Mouse (Mus musculus) liver, embryonic 12.5 days (tissue): ENCODE results near the gene Arhgap24. TPM values are rescaled to one million over a fixed set of nuclear protein-coding genes. Genes with fewer than 3 reads are reported as not detected.

ENCODE experiments used
- ATAC-seq: fragments of 200-750 bp; cut with Nextera tagmentation; 2 replicates; pipeline ENCODE4 v1.8.0; 2017; ENCODE audit warnings: moderate number of reproducible peaks, mild to moderate bottlenecking, moderate library complexity
- H3K27ac ChIP-seq: fragments of 300-500 bp; sonication (generic); 2 replicates; pipeline ENCODE4 v1.5.1; 2016; ENCODE audit warnings: mild to moderate bottlenecking
- H3K27me3 ChIP-seq: fragments of 300-500 bp; sonication (generic); replicated peaks from 2 replicates; pipeline ENCODE4 v1.6.1; 2016; ENCODE audit warnings: mild to moderate bottlenecking, moderate library complexity
- H3K36me3 ChIP-seq: fragments of 300-500 bp; sonication (generic); 2 replicates; pipeline ENCODE4 v1.6.1; 2016; ENCODE audit warnings: mild to moderate bottlenecking, moderate library complexity
- H3K4me1 ChIP-seq: fragments of 300-500 bp; sonication (generic); 2 replicates; pipeline ENCODE4 v1.6.1; 2016
- H3K4me2 ChIP-seq: fragments of 300-500 bp; sonication (generic); 2 replicates; pipeline ENCODE4 v1.6.1; 2016; ENCODE audit warnings: mild to moderate bottlenecking, moderate library complexity
- H3K4me3 ChIP-seq: fragments of 300-500 bp; sonication (generic); 2 replicates; pipeline ENCODE4 v1.5.1; 2016; ENCODE audit warnings: mild to moderate bottlenecking, moderate library complexity
- H3K9ac ChIP-seq: fragments of 300-500 bp; sonication (generic); 2 replicates; pipeline ENCODE4 v1.6.1; 2016; ENCODE audit warnings: mild to moderate bottlenecking, moderate library complexity
- H3K9me3 ChIP-seq: fragments of 300-500 bp; sonication (generic); replicated peaks from 2 replicates; pipeline ENCODE4 v1.6.1; 2016; ENCODE audit warnings: mild to moderate bottlenecking, moderate library complexity
- WGBS: fragments of 180-500 bp; shearing (Covaris S2); methylation state at CpG from one replicate; pipeline ENCODE4 v1.1.7; 2016; ENCODE audit not compliant: insufficient replicate concordance; 5-methylcytosine and 5-hydroxymethylcytosine counted together
- polyA plus RNA-seq: library from polyadenylated mRNA; unstranded; fragments of >200 nt; fragmentation: Nextera tagmentation; extraction: Ambion mirVana; gene quantifications from 2 replicates; pipeline ENCODE4 v1.2.1, GENCODE M21; 2016

Gene Arhgap24
- polyA plus RNA-seq, 1 experiment from 2014 or later: 3.4 TPM

DNA sequence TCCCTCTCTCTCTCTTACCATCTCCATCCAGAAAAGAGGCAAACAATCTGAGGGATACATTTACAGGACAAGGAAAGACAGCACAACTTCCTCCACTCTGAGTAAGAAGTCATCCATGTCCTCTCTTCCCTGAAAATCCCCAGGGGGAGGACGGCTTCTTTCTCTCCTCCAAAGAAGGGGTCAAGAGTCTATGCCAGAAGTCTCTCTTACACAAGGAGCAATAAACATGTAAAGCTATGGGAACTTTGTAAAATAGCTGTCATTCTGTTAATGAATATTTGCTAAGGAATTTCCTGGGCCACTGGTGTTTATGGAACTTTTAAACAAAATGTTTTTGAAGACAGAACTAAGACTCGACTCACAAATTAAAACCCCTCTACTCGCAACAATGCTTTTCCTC lies 248.3 kb downstream of the Arhgap24 start:
- Histone ChIP-seq H3K4me1 (no peaks in the 10 kb centered on the region), H3K36me3 (no peaks in the 10 kb centered on the region), H3K9me3 (no peaks in the 10 kb centered on the region), H3K4me2 (no peak overlapping the region), H3K4me3 (no peak overlapping the region), H3K27me3 (no peaks in the 10 kb centered on the region), H3K9ac (no peak overlapping the region), H3K27ac (no peak overlapping the region)
- no peak for ATAC-seq
- 62% methylated on average over 3 of the region's 3 CpGs for WGBS

DNA sequence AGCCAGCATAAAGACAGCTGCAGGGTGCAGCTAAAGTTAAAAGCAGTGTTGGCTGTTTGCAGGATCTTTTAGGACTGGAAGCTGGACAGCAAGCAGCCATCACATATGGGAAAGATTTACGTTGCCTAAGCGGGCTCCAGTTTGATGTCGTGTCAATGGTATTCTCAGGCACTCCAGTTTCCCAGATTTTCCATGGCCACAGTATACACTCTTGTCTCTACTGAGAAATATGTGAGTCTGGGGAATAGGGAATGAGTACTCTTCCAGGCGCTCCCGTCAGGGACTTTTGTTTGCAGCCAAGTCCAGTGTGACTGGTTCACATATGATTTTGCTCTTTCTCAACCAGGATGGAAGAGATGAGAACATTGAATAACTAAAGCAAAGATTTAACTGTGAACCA lies 254.9 kb downstream of the Arhgap24 start:
- no peaks in the 10 kb centered on the region for H3K36me3 ChIP-seq
- H3K4me1 ChIP-seq: no peaks in the 10 kb centered on the region
- H3K27me3 ChIP-seq: no peaks in the 10 kb centered on the region
- no peak overlapping the region for H3K4me2 ChIP-seq
- no peak for ATAC-seq
- no peak overlapping the region for H3K4me3 ChIP-seq
- no peak overlapping the region for H3K27ac ChIP-seq
- 71% methylated on average over 5 of the region's 5 CpGs for WGBS
- no peak overlapping the region for H3K9ac ChIP-seq
- no peaks in the 10 kb centered on the region for H3K9me3 ChIP-seq

DNA sequence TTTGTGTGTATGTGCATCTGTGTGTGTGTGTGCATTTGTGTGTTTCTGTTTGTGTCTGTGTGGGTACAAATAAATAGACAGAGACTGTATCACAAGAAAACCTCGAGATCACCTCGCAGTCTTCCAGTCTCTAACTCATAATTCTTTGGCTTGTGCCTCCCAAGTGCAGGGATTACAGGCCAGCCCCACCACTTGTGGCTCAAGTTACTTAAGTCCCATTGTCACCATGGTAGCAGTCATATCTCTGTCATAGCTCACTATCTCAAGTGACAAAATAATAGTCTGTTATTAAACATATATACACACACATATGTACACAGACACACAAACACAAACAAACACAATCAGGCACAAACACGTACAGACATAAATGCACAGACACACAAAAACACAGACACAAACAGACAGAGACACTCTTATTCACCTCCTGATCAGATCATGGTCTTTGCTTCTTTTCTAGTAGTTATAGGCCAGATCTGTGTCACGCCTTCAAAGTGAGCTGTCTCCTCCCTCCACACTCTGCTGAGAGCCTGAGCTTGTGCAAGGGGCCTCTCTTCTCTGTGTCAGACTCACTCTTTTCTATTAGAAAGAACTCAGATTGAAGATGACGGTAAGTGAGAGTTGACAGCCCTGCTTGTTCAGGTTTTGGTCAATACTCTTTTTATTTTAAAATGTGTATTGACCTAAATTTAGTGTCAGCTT lies 261.5 kb downstream of the Arhgap24 start:
- Histone ChIP-seq H3K9me3 (no peaks in the 10 kb centered on the region), H3K4me1 (no peaks in the 10 kb centered on the region), H3K4me3 (no peak overlapping the region), H3K4me2 (no peak overlapping the region), H3K27me3 (no peaks in the 10 kb centered on the region), H3K9ac (no peak overlapping the region), H3K36me3 (no peaks in the 10 kb centered on the region), H3K27ac (no peak overlapping the region)
- 61% methylated on average over 5 of the region's 5 CpGs for whole genome bisulfite sequencing
- no peak for ATAC-seq

GRCm38 (mm10) chr5:102743436-102743835 lies 262.2 kb downstream of the Arhgap24 start:
- H3K4me2 ChIP-seq: no peak overlapping the region
- H3K27me3 ChIP-seq: no peaks in the 10 kb centered on the region
- H3K9ac ChIP-seq: no peak overlapping the region
- H3K27ac ChIP-seq: no peak overlapping the region
- H3K36me3 ChIP-seq: no peaks in the 10 kb centered on the region
- no peak for ATAC-seq
- H3K4me3 ChIP-seq: no peak overlapping the region
- no peaks in the 10 kb centered on the region for H3K4me1 ChIP-seq
- 63% methylated on average over 3 of the region's 3 CpGs for WGBS
- no peaks in the 10 kb centered on the region for H3K9me3 ChIP-seq

GRCm38 (mm10) chr5:102744051-102744450 lies 262.9 kb downstream of the Arhgap24 start:
- no peak for ATAC-seq
- Histone ChIP-seq H3K27ac (no peak overlapping the region), H3K9ac (no peak overlapping the region), H3K4me2 (no peak overlapping the region), H3K4me3 (no peak overlapping the region), H3K4me1 (no peaks in the 10 kb centered on the region), H3K9me3 (no peaks in the 10 kb centered on the region), H3K27me3 (no peaks in the 10 kb centered on the region), H3K36me3 (no peaks in the 10 kb centered on the region)
- 62% methylated on average over 4 of the region's 4 CpGs for WGBS

DNA sequence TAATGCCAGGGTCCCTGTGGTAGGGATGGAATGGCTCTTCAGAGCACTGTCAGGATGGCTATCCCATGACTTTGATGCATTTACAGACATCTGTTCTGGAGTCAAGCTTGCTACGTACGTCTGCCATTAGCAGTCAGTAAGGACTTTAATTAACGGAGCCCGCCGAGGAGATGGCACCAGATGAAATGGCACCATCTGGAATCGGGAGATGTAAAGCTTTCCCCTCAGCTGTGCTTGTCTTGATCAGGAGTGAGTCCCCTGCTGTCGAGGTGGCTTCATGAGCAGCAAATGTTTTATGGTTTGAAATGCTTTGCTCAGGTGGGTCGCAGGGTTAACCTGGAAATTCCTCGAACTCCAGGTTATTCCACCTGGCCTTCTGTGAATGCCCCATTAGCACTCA lies 267.0 kb downstream of the Arhgap24 start:
- H3K4me3 ChIP-seq: no peak overlapping the region
- no peaks in the 10 kb centered on the region for H3K27me3 ChIP-seq
- no peaks in the 10 kb centered on the region for H3K36me3 ChIP-seq
- WGBS: 61% methylated on average over 9 of the region's 9 CpGs
- no peak for ATAC-seq
- H3K4me1 ChIP-seq: no peaks in the 10 kb centered on the region
- H3K4me2 ChIP-seq: no peak overlapping the region
- no peaks in the 10 kb centered on the region for H3K9me3 ChIP-seq
- no peak overlapping the region for H3K27ac ChIP-seq
- H3K9ac ChIP-seq: no peak overlapping the region

GRCm38 (mm10) chr5:102749020-102749419 lies 267.8 kb downstream of the Arhgap24 start:
- no peak overlapping the region for H3K9ac ChIP-seq
- no peak overlapping the region for H3K4me3 ChIP-seq
- H3K36me3 ChIP-seq: no peaks in the 10 kb centered on the region
- 64% methylated on average over 8 of the region's 8 CpGs for WGBS
- H3K4me1 ChIP-seq: no peaks in the 10 kb centered on the region
- H3K27ac ChIP-seq: no peak overlapping the region
- no peak overlapping the region for H3K4me2 ChIP-seq
- ATAC-seq: no peak
- H3K27me3 ChIP-seq: no peaks in the 10 kb centered on the region
- H3K9me3 ChIP-seq: no peaks in the 10 kb centered on the region

DNA sequence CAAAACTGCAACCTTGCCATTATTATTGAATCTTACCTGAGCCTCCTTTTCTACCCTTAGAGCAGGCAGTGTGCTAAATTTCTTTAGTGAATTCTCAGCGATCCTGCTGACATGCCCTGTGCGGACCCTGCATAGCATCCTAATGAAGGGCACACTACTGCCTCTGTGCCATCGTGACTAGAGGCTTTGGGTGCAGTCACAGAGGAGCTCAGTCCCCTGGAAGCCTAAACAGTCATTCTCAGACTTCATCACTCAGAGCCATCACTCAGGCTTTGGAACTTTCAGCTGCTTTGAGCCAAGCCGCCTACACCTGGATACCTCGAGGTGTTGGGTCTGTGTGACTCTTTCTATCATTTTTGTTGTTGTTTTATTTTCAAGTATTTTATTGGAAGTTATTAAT lies 269.5 kb downstream of the Arhgap24 start:
- Histone ChIP-seq H3K27me3 (no peaks in the 10 kb centered on the region), H3K4me1 (no peaks in the 10 kb centered on the region), H3K4me2 (no peak overlapping the region), H3K9ac (no peak overlapping the region), H3K36me3 (no peaks in the 10 kb centered on the region), H3K27ac (no peak overlapping the region), H3K9me3 (no peaks in the 10 kb centered on the region), H3K4me3 (no peak overlapping the region)
- WGBS: 58% methylated on average over 5 of the region's 5 CpGs
- no peak for ATAC-seq

GRCm38 (mm10) chr5:102751661-102752307 lies 270.6 kb downstream of the Arhgap24 start:
- Histone ChIP-seq H3K27me3 (no peaks in the 10 kb centered on the region), H3K9ac (no peak overlapping the region), H3K4me3 (no peak overlapping the region), H3K4me2 (no peak overlapping the region), H3K36me3 (no peaks in the 10 kb centered on the region), H3K27ac (no peak overlapping the region), H3K4me1 (no peaks in the 10 kb centered on the region), H3K9me3 (no peaks in the 10 kb centered on the region)
- no peak for ATAC-seq
- 41% methylated on average over 5 of the region's 5 CpGs for WGBS

GRCm38 (mm10) chr5:102752308-102752663 lies 271.1 kb downstream of the Arhgap24 start:
- Histone ChIP-seq H3K9ac (no peak overlapping the region), H3K36me3 (no peaks in the 10 kb centered on the region), H3K9me3 (no peaks in the 10 kb centered on the region), H3K27ac (no peak overlapping the region), H3K4me2 (no peak overlapping the region), H3K4me3 (no peak overlapping the region), H3K27me3 (no peaks in the 10 kb centered on the region), H3K4me1 (no peaks in the 10 kb centered on the region)
- ATAC-seq: no peak
- 11% methylated on average over 2 of the region's 2 CpGs for WGBS

- H3K27me3 ChIP-seq: no peaks in the 10 kb centered on the region
- 64% methylated on average over 6 of the region's 6 CpGs for WGBS
- H3K4me3 ChIP-seq: no peak overlapping the region
- H3K36me3 ChIP-seq: no peaks in the 10 kb centered on the region
- H3K9ac ChIP-seq: no peak overlapping the region
- no peaks in the 10 kb centered on the region for H3K9me3 ChIP-seq
- no peak for ATAC-seq
- no peak overlapping the region for H3K4me2 ChIP-seq
- no peaks in the 10 kb centered on the region for H3K4me1 ChIP-seq
- no peak overlapping the region for H3K27ac ChIP-seq
Observed at GRCm38 (mm10) chr5:102757040-102757439, 275.8 kb downstream of the Arhgap24 start.

DNA sequence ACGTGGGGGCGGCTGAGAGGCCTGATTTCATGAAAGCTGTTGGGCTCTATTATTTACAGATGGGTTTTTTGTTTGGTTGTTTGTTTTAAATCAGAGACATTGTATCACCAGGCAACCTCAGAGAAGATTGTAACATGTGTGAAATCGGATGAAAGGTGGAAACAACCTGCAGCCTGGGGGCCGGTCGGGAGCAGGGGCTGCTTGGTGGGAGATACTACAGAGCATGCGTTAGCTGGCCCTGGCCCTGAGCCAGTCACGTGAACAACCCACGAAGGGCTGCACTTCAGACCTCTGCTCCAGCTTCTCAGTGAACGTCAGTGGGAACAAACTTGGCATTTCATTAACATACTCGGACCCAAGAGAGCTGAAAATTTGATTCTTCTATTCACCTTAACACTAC lies 284.5 kb downstream of the Arhgap24 start:
- Histone ChIP-seq H3K4me3 (no peak overlapping the region), H3K4me2 (no peak overlapping the region), H3K9me3 (no peaks in the 10 kb centered on the region), H3K27me3 (no peaks in the 10 kb centered on the region), H3K9ac (no peak overlapping the region), H3K27ac (no peak overlapping the region), H3K36me3 (no peaks in the 10 kb centered on the region), H3K4me1 (no peaks in the 10 kb centered on the region)
- WGBS: 73% methylated on average over 10 of the region's 10 CpGs
- no peak for ATAC-seq
